Comparison of ENCODE assay signal across 28 mouse cellular contexts in genomic region chr16:93098057-93098456, GRCm38 (mm10).
"Had no signal": no experiment of that assay in that cellular context is flagged by ENCODE, and none has a peak within 500 bp of the region (broad histone marks: within the 10 kb centered on the region; RNA-seq: fewer than 3 reads in every experiment).

No protein-coding gene starts in this region.

- DNase-seq: gastrocnemius, adult 2 months; gastrocnemius, postnatal 10 days; gastrocnemius, postnatal 25 days; heart, adult 18-20 months; heart, postnatal 10 days; heart, postnatal 4 days; kidney, adult 18-20 months; kidney, adult 8-10 months; kidney, postnatal 10 days; kidney, postnatal 25 days; kidney, postnatal 4 days; liver; liver, embryonic 13.5 days; liver, postnatal 0 days had no signal

- H3K4me1 ChIP-seq: heart, embryonic 12.5 days; hindbrain, embryonic 12.5 days; hindbrain, embryonic 15.5 days; intestine, embryonic 15.5 days; limb, embryonic 10.5 days; limb, embryonic 12.5 days; liver, embryonic 13.5 days; liver, embryonic 15.5 days had no signal

- H3K9ac ChIP-seq: heart, embryonic 12.5 days; hindbrain, embryonic 12.5 days; hindbrain, embryonic 15.5 days; intestine, embryonic 15.5 days; limb, embryonic 12.5 days; liver, embryonic 13.5 days; liver, embryonic 15.5 days; liver, postnatal 0 days had no signal

- ATAC-seq: inflammation-experienced regulatory T-cells, adult 6 months; intestine, embryonic 15.5 days; intestine, postnatal 0 days; liver, postnatal 0 days had no signal

- H3K36me3 ChIP-seq: heart, embryonic 10.5 days; heart, embryonic 12.5 days; hindbrain, embryonic 10.5 days; hindbrain, embryonic 12.5 days; hindbrain, embryonic 15.5 days; intestine, embryonic 15.5 days; limb, embryonic 10.5 days; limb, embryonic 12.5 days; liver, embryonic 13.5 days; liver, embryonic 15.5 days had no signal

- H3K9me3 ChIP-seq: heart, embryonic 10.5 days; heart, embryonic 12.5 days; hindbrain, embryonic 10.5 days; hindbrain, embryonic 12.5 days; hindbrain, embryonic 15.5 days; intestine, embryonic 15.5 days; limb, embryonic 10.5 days; limb, embryonic 12.5 days; liver, embryonic 13.5 days; liver, embryonic 15.5 days had no signal

- H3K27me3 ChIP-seq: hindbrain, embryonic 12.5 days; hindbrain, embryonic 15.5 days; intestine, embryonic 15.5 days; limb, embryonic 12.5 days had no signal

- H3K4me3 ChIP-seq: gastrocnemius, adult 2 months; heart, embryonic 10.5 days; heart, embryonic 12.5 days; hindbrain, embryonic 10.5 days; hindbrain, embryonic 12.5 days; hindbrain, embryonic 15.5 days; intestine, embryonic 15.5 days; layer of hippocampus, adult 2 months; left cerebral cortex, adult 2 months; limb, embryonic 10.5 days; limb, embryonic 12.5 days; liver, embryonic 13.5 days; liver, embryonic 15.5 days had no signal

- H3K27ac ChIP-seq: gastrocnemius, adult 2 months; heart, embryonic 10.5 days; hindbrain, embryonic 10.5 days; hindbrain, embryonic 12.5 days; hindbrain, embryonic 15.5 days; intestine, embryonic 15.5 days; layer of hippocampus, adult 2 months; left cerebral cortex, adult 2 months; limb, embryonic 10.5 days; limb, embryonic 12.5 days; liver, embryonic 13.5 days; liver, embryonic 15.5 days had no signal

- H3K4me2 ChIP-seq: heart, embryonic 12.5 days; hindbrain, embryonic 12.5 days; hindbrain, embryonic 15.5 days; intestine, embryonic 15.5 days; limb, embryonic 12.5 days; liver, embryonic 11.5 days; liver, embryonic 13.5 days; liver, embryonic 15.5 days had no signal
